Mouse (Mus musculus) midbrain, postnatal 0 days (tissue): ENCODE measurements around the gene Orm3. TPM values are rescaled to one million over a fixed set of nuclear protein-coding genes. Genes with fewer than 3 reads are reported as not detected.
"Not testable (repeated sequence)": the region's sequence is repeated elsewhere in the genome, so short reads cannot be mapped to it uniquely, and the experiment has no call there.

Experiments
- ATAC-seq: fragments of 200-750 bp; cut with Nextera tagmentation; 2 replicates; pipeline ENCODE4 v1.8.0; 2017; ENCODE audit warnings: moderate number of reproducible peaks, mild to moderate bottlenecking, moderate TSS enrichment, moderate library complexity; ENCODE audit not compliant: low FRiP score
- DNase-seq: peaks from one replicate; pipeline ENCODE4 v3.0.0-alpha.2; 2015; ENCODE audit warnings: low spot score
- H3K27ac ChIP-seq: fragments of 300-500 bp; sonication (generic); 2 replicates; pipeline ENCODE4 v1.5.1; 2014; ENCODE audit warnings: low read depth, mild to moderate bottlenecking, low read length, mixed read lengths
- H3K27me3 ChIP-seq: fragments of 300-500 bp; sonication (generic); 2 replicates; pipeline ENCODE4 v1.6.1; 2014; ENCODE audit warnings: low read length, control low read depth, mixed read lengths; ENCODE audit not compliant: insufficient read depth
- H3K36me3 ChIP-seq: fragments of 300-500 bp; sonication (generic); 2 replicates; pipeline ENCODE4 v1.6.1; 2014; ENCODE audit warnings: low read length, control low read depth, mixed read lengths; ENCODE audit not compliant: insufficient read depth
- H3K4me1 ChIP-seq: fragments of 300-500 bp; sonication (generic); 2 replicates; pipeline ENCODE4 v1.6.1; 2014; ENCODE audit warnings: mild to moderate bottlenecking, control low read depth, antibody characterized with exemption, low read length, mixed read lengths; ENCODE audit not compliant: insufficient read depth
- H3K4me2 ChIP-seq: fragments of 300-500 bp; sonication (generic); 2 replicates; pipeline ENCODE4 v1.6.1; 2014; ENCODE audit warnings: low read depth, mild to moderate bottlenecking, low read length, mixed read lengths; ENCODE audit not compliant: poor library complexity, severe bottlenecking
- H3K4me3 ChIP-seq: fragments of 300-500 bp; sonication (generic); 2 replicates; pipeline ENCODE4 v1.5.1; 2014; ENCODE audit warnings: low read depth, mild to moderate bottlenecking, low read length, moderate library complexity
- H3K9ac ChIP-seq: fragments of 300-500 bp; sonication (generic); replicated peaks from 2 replicates; pipeline ENCODE4 v1.6.1; 2014; ENCODE audit warnings: mild to moderate bottlenecking, low read length, moderate library complexity, mixed read lengths; ENCODE audit not compliant: poor library complexity, severe bottlenecking
- H3K9me3 ChIP-seq: fragments of 300-500 bp; sonication (generic); 2 replicates; pipeline ENCODE4 v1.6.1; 2016; ENCODE audit warnings: low read length, control low read depth
- CTCF ChIP-seq: IDR thresholded peaks from 2 replicates; pipeline ENCODE4 v1.5.1; 2016; ENCODE audit warnings: antibody characterized with exemption, mild to moderate bottlenecking
- WGBS: fragments of 180-500 bp; shearing (Covaris S2); extraction: QIAGEN DNeasy Blood & Tissue Kit; methylation state at CpG from one replicate; pipeline ENCODE4 v1.1.7; 2014; 5-methylcytosine and 5-hydroxymethylcytosine counted together
- polyA plus RNA-seq: library from polyadenylated mRNA; unstranded; fragments of >200 nt; fragmentation: Nextera tagmentation; extraction: Ambion mirVana; gene quantifications from 2 replicates; pipeline ENCODE4 v1.2.1, GENCODE M21; 2015
- total RNA-seq: library from RNA; depleted of rRNA; stranded (reverse); fragments of >200 nt; gene quantifications from 2 replicates; pipeline ENCODE4 v1.2.3, GENCODE M21; 2014

The Orm3 gene
- total and polyA plus RNA-seq, 2 experiments from 2014 or later, result not detected

GRCm38 (mm10) chr4:63314063-63314462 is 41.9 kb upstream of the Orm3 start:
- no peaks in the 10 kb centered on the region for H3K9me3 ChIP-seq
- DNase-seq (peak; percentile 51), ATAC-seq (no peak)
- no peaks in the 10 kb centered on the region for H3K36me3 ChIP-seq
- H3K27ac ChIP-seq, result no peak overlapping the region
- peak; percentile 49 for TF ChIP-seq CTCF
- 73% methylated on average over 5 of the region's 5 CpGs for WGBS
- H3K4me2 ChIP-seq, result no peak overlapping the region
- no peak overlapping the region for H3K9ac ChIP-seq
- H3K4me3 ChIP-seq, result no peak overlapping the region
- no peaks in the 10 kb centered on the region for H3K27me3 ChIP-seq
- H3K4me1 ChIP-seq, result no peaks in the 10 kb centered on the region

- ATAC-seq (no peak), DNase-seq (no peak)
- Histone ChIP-seq H3K9me3 (no peaks in the 10 kb centered on the region), H3K27me3 (no peaks in the 10 kb centered on the region), H3K36me3 (no peaks in the 10 kb centered on the region), H3K4me1 (no peaks in the 10 kb centered on the region), H3K4me3 (no peak overlapping the region), H3K9ac (no peak overlapping the region), H3K4me2 (no peak overlapping the region), H3K27ac (no peak overlapping the region)
- 72% methylated on average over 9 of the region's 9 CpGs for WGBS
- no peak for TF ChIP-seq CTCF
These were observed 39.8 kb upstream of the Orm3 start for GRCm38 (mm10) chr4:63316076-63316746.

- not testable (repeated sequence) for H3K27ac ChIP-seq, H3K4me2 ChIP-seq, H3K4me3 ChIP-seq, ATAC-seq, H3K4me1 ChIP-seq, H3K36me3 ChIP-seq, H3K9ac ChIP-seq, H3K9me3 ChIP-seq, H3K27me3 ChIP-seq
- TF ChIP-seq CTCF, result peak; percentile 83
- peak; percentile 70 for DNase-seq
- WGBS, result 29% methylated on average over 3 of the region's 3 CpGs
These were observed 36.4 kb upstream of the Orm3 start for GRCm38 (mm10) chr4:63319566-63319965.

GRCm38 (mm10) chr4:63323275-63323815 is 32.6 kb upstream of the Orm3 start:
- H3K4me2 ChIP-seq, result no peak overlapping the region
- H3K27ac ChIP-seq, result no peak overlapping the region
- no peak for TF ChIP-seq CTCF
- ATAC-seq (no peak), DNase-seq (no peak)
- no peak overlapping the region for H3K4me3 ChIP-seq
- no peaks in the 10 kb centered on the region for H3K36me3 ChIP-seq
- H3K27me3 ChIP-seq, result no peaks in the 10 kb centered on the region
- no peaks in the 10 kb centered on the region for H3K4me1 ChIP-seq
- H3K9ac ChIP-seq, result no peak overlapping the region
- WGBS, result 89% methylated on average over 8 of the region's 8 CpGs
- no peaks in the 10 kb centered on the region for H3K9me3 ChIP-seq

GRCm38 (mm10) chr4:63333403-63333802 is 22.6 kb upstream of the Orm3 start:
- H3K27me3 ChIP-seq, result no peaks in the 10 kb centered on the region
- no peak overlapping the region for H3K27ac ChIP-seq
- H3K9ac ChIP-seq, result no peak overlapping the region
- ATAC-seq, result no peak
- WGBS, result 85% methylated on average over 4 of the region's 4 CpGs
- no peaks in the 10 kb centered on the region for H3K36me3 ChIP-seq
- H3K4me3 ChIP-seq, result no peak overlapping the region
- H3K4me2 ChIP-seq, result no peak overlapping the region
- TF ChIP-seq CTCF, result no peak
- H3K9me3 ChIP-seq, result no peaks in the 10 kb centered on the region
- H3K4me1 ChIP-seq, result no peaks in the 10 kb centered on the region
- no peak for DNase-seq

GRCm38 (mm10) chr4:63338414-63339076 is 17.4 kb upstream of the Orm3 start:
- no peak overlapping the region for H3K4me2 ChIP-seq
- no peak overlapping the region for H3K27ac ChIP-seq
- no peaks in the 10 kb centered on the region for H3K4me1 ChIP-seq
- no peaks in the 10 kb centered on the region for H3K27me3 ChIP-seq
- no peaks in the 10 kb centered on the region for H3K9me3 ChIP-seq
- DNase-seq (peak; percentile 53), ATAC-seq (no peak)
- H3K36me3 ChIP-seq, result no peaks in the 10 kb centered on the region
- no peak overlapping the region for H3K9ac ChIP-seq
- 64% methylated on average over 3 of the region's 3 CpGs for WGBS
- TF ChIP-seq CTCF, result no peak
- H3K4me3 ChIP-seq, result no peak overlapping the region
